Comparison of ENCODE assay signal across 8 mouse cellular contexts in genomic region chr9:23222841-23223548, GRCm38 (mm10). TPM values are rescaled to one million over a fixed set of nuclear protein-coding genes. Genes with fewer than 3 reads are reported as not detected.
DNase-seq lines count a peak whose midpoint lies in the region; ATAC-seq and TF ChIP-seq lines count a peak whose summit lies in the region.

TSS of gene Bmper (plus strand) at chr9:23223076.

- H3K4me3 ChIP-seq in embryonic facial prominence, embryonic 13.5 days = peak within 1 kb of the TSS; percentile 70
- H3K4me3 ChIP-seq in heart, embryonic 10.5 days = peak within 1 kb of the TSS; percentile 79
- H3K4me3 ChIP-seq in kidney, embryonic 16.5 days (ENCODE audit: low read length) = peak within 1 kb of the TSS; percentile 72
- peak within 1 kb of the TSS; percentile 38 to 41 for H3K4me3 ChIP-seq in liver, embryonic 14.5 days (ENCODE audit: insufficient read depth in 1 of 2, low read depth in 2 of 2, low read length in 2 of 2)
- peak within 1 kb of the TSS; percentile 73 for H3K4me3 ChIP-seq in neural tube, embryonic 13.5 days

- DNase-seq in CD4-positive helper T cell, adult 2 months (ENCODE audit: low read depth, low spot score) = peak; percentile 4
- DNase-seq in adrenal gland, postnatal 10 days = peak; percentile 79
- DNase-seq in heart, embryonic 10.5 days (ENCODE audit: low spot score) = no peak
- DNase-seq in liver, embryonic 14.5 days (ENCODE audit: low read depth in 3 of 3, low spot score in 3 of 3) = no peak
- DNase-seq in urinary bladder, postnatal 4 days (ENCODE audit: low spot score in 2 of 2) = peak; percentile 55 to 64

- H3K27me3 ChIP-seq in embryonic facial prominence, embryonic 13.5 days = peaks cover 75% of the 10 kb centered on the region
- H3K27me3 ChIP-seq in heart, embryonic 10.5 days (ENCODE audit: insufficient read depth, poor library complexity, severe bottlenecking) = peaks cover 41% of the 10 kb centered on the region
- peaks cover 29% of the 10 kb centered on the region for H3K27me3 ChIP-seq in kidney, embryonic 16.5 days (ENCODE audit: insufficient read depth, low read length)
- peaks cover 40% of the 10 kb centered on the region for H3K27me3 ChIP-seq in liver, embryonic 14.5 days (ENCODE audit: control insufficient read depth, insufficient read depth, low read length)
- peaks cover 58% of the 10 kb centered on the region for H3K27me3 ChIP-seq in neural tube, embryonic 13.5 days

- peaks cover 17% of the 10 kb centered on the region for H3K4me1 ChIP-seq in embryonic facial prominence, embryonic 13.5 days
- H3K4me1 ChIP-seq in heart, embryonic 10.5 days = peaks cover 28% of the 10 kb centered on the region
- peaks cover 6% of the 10 kb centered on the region; the same call in 1 of the 2 replicates for H3K4me1 ChIP-seq in kidney, embryonic 16.5 days (ENCODE audit: insufficient read depth, low read length)
- no peaks in the 10 kb centered on the region for H3K4me1 ChIP-seq in liver, embryonic 14.5 days (replicated peaks; ENCODE audit: control insufficient read depth in 2 of 2, insufficient read depth in 2 of 2, low read length in 1 of 2)
- H3K4me1 ChIP-seq in neural tube, embryonic 13.5 days (replicated peaks) = peaks cover 11% of the 10 kb centered on the region

- H3K36me3 ChIP-seq in embryonic facial prominence, embryonic 13.5 days = no peaks in the 10 kb centered on the region
- no peaks in the 10 kb centered on the region for H3K36me3 ChIP-seq in heart, embryonic 10.5 days
- no peaks in the 10 kb centered on the region for H3K36me3 ChIP-seq in kidney, embryonic 16.5 days (ENCODE audit: insufficient read depth, low read length)
- H3K36me3 ChIP-seq in liver, embryonic 14.5 days (replicated peaks; ENCODE audit: control insufficient read depth, insufficient read depth, low read depth) = no peaks in the 10 kb centered on the region
- H3K36me3 ChIP-seq in neural tube, embryonic 13.5 days = no peaks in the 10 kb centered on the region

- H3K9me3 ChIP-seq in embryonic facial prominence, embryonic 13.5 days = no peaks in the 10 kb centered on the region
- no peaks in the 10 kb centered on the region for H3K9me3 ChIP-seq in heart, embryonic 10.5 days
- H3K9me3 ChIP-seq in kidney, embryonic 16.5 days (ENCODE audit: low read length) = no peaks in the 10 kb centered on the region
- no peaks in the 10 kb centered on the region for H3K9me3 ChIP-seq in liver, embryonic 14.5 days (ENCODE audit: control insufficient read depth, low read length)
- H3K9me3 ChIP-seq in neural tube, embryonic 13.5 days = no peaks in the 10 kb centered on the region

- peak within 1 kb of the TSS; percentile 83 for H3K9ac ChIP-seq in embryonic facial prominence, embryonic 13.5 days
- H3K9ac ChIP-seq in kidney, embryonic 16.5 days (replicated peaks; ENCODE audit: low read length) = peak within 1 kb of the TSS; percentile 80
- no peak within 1 kb of the TSS for H3K9ac ChIP-seq in liver, embryonic 14.5 days (replicated peaks)
- H3K9ac ChIP-seq in neural tube, embryonic 13.5 days = peak within 1 kb of the TSS; percentile 90

- peak; percentile 75 for ATAC-seq in embryonic facial prominence, embryonic 13.5 days (ENCODE audit: insufficient number of reproducible peaks, insufficient read depth, low FRiP score, low TSS enrichment, low read depth)
- ATAC-seq in kidney, embryonic 16.5 days (ENCODE audit: low FRiP score, low TSS enrichment) = peak; percentile 93
- peak; percentile 45; the same call in 1 of the 2 replicates for ATAC-seq in liver, embryonic 14.5 days (ENCODE audit: insufficient read depth)
- peak; percentile 89 for ATAC-seq in neural tube, embryonic 13.5 days (ENCODE audit: low read depth)

- under 1% methylated on average over 82 of the region's 86 CpGs for WGBS in embryonic facial prominence, embryonic 13.5 days
- WGBS in heart, embryonic 10.5 days = under 1% methylated on average over 80 of the region's 86 CpGs
- 0% methylated on average over 74 of the region's 86 CpGs for WGBS in kidney, embryonic 16.5 days
- under 1% methylated on average over 80 of the region's 86 CpGs for WGBS in liver, embryonic 14.5 days (ENCODE audit: insufficient replicate concordance)
- WGBS in neural tube, embryonic 13.5 days = under 1% methylated on average over 82 of the region's 86 CpGs

- no peak for TF ChIP-seq EP300 in liver, embryonic 14.5 days (IDR thresholded peaks at IDR 0.05; ENCODE audit: low read depth)

- no peak for TF ChIP-seq CTCF in liver, embryonic 14.5 days (IDR thresholded peaks at IDR 0.05; ENCODE audit: low read depth)

- peak within 1 kb of the TSS; percentile 81 for H3K27ac ChIP-seq in embryonic facial prominence, embryonic 13.5 days
- peak within 1 kb of the TSS; percentile 92 for H3K27ac ChIP-seq in heart, embryonic 10.5 days
- peak within 1 kb of the TSS; percentile 79 for H3K27ac ChIP-seq in kidney, embryonic 16.5 days (ENCODE audit: low read length)
- H3K27ac ChIP-seq in liver, embryonic 14.5 days = no peak within 1 kb of the TSS
- peak within 1 kb of the TSS; percentile 89 for H3K27ac ChIP-seq in neural tube, embryonic 13.5 days (replicated peaks)

- H3K4me2 ChIP-seq in embryonic facial prominence, embryonic 13.5 days = peak within 1 kb of the TSS; percentile 97
- H3K4me2 ChIP-seq in kidney, embryonic 16.5 days (replicated peaks; ENCODE audit: low read depth, low read length) = peak within 1 kb of the TSS; percentile 96
- H3K4me2 ChIP-seq in liver, embryonic 14.5 days (ENCODE audit: low read depth) = peak within 1 kb of the TSS; percentile 59
- H3K4me2 ChIP-seq in neural tube, embryonic 13.5 days = peak within 1 kb of the TSS; percentile 99

RNA-seq across cellular contexts. Expression of gene Bmper, which starts in this region (rescaled TPM):
- 1 to 10 TPM; 6.7 to 7.3 TPM for total RNA-seq in adrenal gland, postnatal 10 days (2021)
- 10.8 and 16.9 TPM in 2 replicates for polyA plus RNA-seq in embryonic facial prominence, embryonic 13.5 days (2015; fragmentation: Nextera tagmentation; extraction: Ambion mirVana)
- polyA plus RNA-seq in heart, embryonic 10.5 days (2016; fragmentation: Nextera tagmentation; extraction: Ambion mirVana) = 11.4 and 14.9 TPM in 2 replicates
- polyA plus RNA-seq in kidney, embryonic 16.5 days (2015; fragmentation: Nextera tagmentation; extraction: Ambion mirVana) = 20.3 and 21.0 TPM in 2 replicates
- 0.08 and 0.16 TPM in 2 replicates for polyA plus RNA-seq in liver, embryonic 14.5 days (2012; rRNA removed)
- 0.11 and 0.18 TPM in 2 replicates for polyA plus RNA-seq in liver, embryonic 14.5 days (2014; fragmentation: Nextera tagmentation; extraction: Ambion mirVana)
- 7.5 and 10.0 TPM in 2 replicates for polyA plus RNA-seq in neural tube, embryonic 13.5 days (2015; fragmentation: Nextera tagmentation; extraction: Ambion mirVana)

Comparison
In these comparisons a context has a peak if more than half of its experiments do, and no peak if none do; other contexts are left out.
1. Peak in ATAC-seq, H3K4me3 ChIP-seq and H3K4me2 ChIP-seq in liver, embryonic 14.5 days; RNA of the gene not detected or under 1 TPM.
2. DNase-seq: peak in CD4-positive helper T cell, adult 2 months (single experiment), adrenal gland, postnatal 10 days (single experiment) and urinary bladder, postnatal 4 days (2 of 2); none in heart, embryonic 10.5 days (single experiment) and liver, embryonic 14.5 days (0 of 3).
3. Peak in every context shown above with its lines, with median percentiles within 50 percentile points of each other: ATAC-seq, H3K4me2 ChIP-seq and H3K4me3 ChIP-seq.